Mouse (Mus musculus) frontal cortex, postnatal 10 days (tissue): ENCODE data around the gene Gm773.
"Not testable (repeated sequence)": the region's sequence is repeated elsewhere in the genome, so short reads cannot be mapped to it uniquely, and the experiment has no call there.

Source experiments
- DNase-seq, 2 experiments: peaks; one replicate each; pipeline ENCODE4 v3.0.0; 2022; ENCODE audit warnings: low spot score in 2 of 2, mixed read lengths in 1 of 2

Gm773 gene

DNA sequence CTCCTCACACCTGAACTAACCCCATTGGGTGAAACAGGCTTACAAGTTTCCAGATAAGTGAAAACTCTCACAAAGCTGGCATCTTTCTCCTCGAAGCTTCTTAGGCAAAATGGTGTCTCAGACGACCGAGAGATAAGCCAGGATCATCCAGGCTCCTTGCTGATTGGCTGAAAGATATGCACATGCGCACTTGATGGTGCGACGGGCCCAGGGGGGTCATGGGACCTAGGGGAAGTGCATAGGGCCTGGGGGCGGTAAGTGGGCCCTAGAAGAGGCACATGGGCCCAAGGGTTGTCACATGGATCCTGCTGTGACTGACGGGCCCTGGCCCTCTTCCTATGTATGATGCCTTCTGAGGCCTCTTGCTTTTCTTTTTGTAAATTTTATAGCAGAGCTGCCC lies at the start of gene Gm773:
Gene Gm773, minus strand, starts transcription at position 111 of the 400 bp plus-strand sequence.
- DNase-seq: no peak

DNA sequence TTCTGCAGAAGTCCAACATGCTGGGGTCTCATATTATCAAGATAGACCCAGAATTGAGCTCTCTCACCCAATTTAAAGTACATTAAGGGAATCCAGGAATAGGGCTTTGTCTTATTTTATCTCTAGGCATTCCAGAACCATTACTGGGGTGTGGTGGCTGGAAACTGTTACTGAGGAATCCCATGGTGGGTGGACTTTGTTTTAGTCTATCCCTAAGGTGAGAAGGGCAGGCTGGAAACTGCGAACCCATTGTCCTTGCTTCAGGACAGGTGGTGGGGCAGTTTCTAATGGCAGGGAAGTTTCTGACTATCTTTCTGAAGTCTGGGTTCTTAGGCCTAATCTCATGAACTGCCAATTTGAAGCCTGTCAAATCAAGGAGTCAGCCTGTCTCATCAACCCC lies 26.2 kb downstream of the Gm773 start:
- DNase-seq: not testable (repeated sequence)

DNA sequence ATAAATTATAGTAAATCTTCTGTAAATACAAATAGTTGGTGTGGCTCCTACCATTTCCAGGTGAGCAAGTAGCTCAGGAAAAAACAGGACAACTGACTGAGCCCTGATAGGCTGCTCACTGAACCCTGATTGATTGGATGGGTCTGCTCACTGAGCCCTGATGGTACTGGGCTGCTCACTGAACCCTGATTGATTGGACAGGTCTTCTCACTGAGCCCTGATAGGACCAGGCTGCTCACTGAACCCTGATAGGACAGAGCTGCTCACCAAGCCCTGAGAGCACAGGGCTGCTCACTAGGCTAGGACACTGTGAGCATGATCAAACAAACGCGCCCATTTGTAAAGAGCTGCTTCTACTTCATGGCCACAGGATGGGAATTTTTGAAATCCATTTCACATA lies 61.3 kb downstream of the Gm773 start:
- no peak for DNase-seq
